In genomic region chr14:121492328-121492727, GRCm38 (mm10) we compare ENCODE assay signal across 11 mouse cellular contexts. TPM values are rescaled to one million over a fixed set of nuclear protein-coding genes. Genes with fewer than 3 reads are reported as not detected.
DNase-seq lines count a peak whose midpoint lies in the region; ATAC-seq lines count a peak whose summit lies in the region.
"Had no signal": no experiment of that assay in that cellular context is flagged by ENCODE, and none has a peak within 500 bp of the region (broad histone marks: within the 10 kb centered on the region; RNA-seq: fewer than 3 reads in every experiment).

No protein-coding gene starts in this region.

- ATAC-seq in heart, embryonic 11.5 days (replicated peaks; ENCODE audit: insufficient number of reproducible peaks, low FRiP score, low TSS enrichment), result no peak
- peak; percentile 38; the same call in 1 of the 2 replicates for ATAC-seq in midbrain, embryonic 11.5 days (ENCODE audit: low FRiP score)
- ATAC-seq in midbrain, embryonic 13.5 days, result no peak
- no peak for ATAC-seq in megakaryocyte-erythroid progenitor cell, adult 5-6 weeks (replicated peaks; ENCODE audit: low FRiP score, low TSS enrichment, poor library complexity, severe bottlenecking)

- no peaks in the 10 kb centered on the region for H3K9me3 ChIP-seq in heart, embryonic 11.5 days (replicated peaks; ENCODE audit: control insufficient read depth, low read length)
- H3K9me3 ChIP-seq in midbrain, embryonic 11.5 days (ENCODE audit: control insufficient read depth, low read length), result no peaks in the 10 kb centered on the region
- H3K9me3 ChIP-seq in midbrain, embryonic 13.5 days, result no peaks in the 10 kb centered on the region
- H3K9me3 ChIP-seq: liver, embryonic 13.5 days had no signal

- peak overlapping the region; percentile 6; the same call in 1 of the 2 replicates for H3K4me2 ChIP-seq in heart, embryonic 11.5 days
- no peak overlapping the region for H3K4me2 ChIP-seq in midbrain, embryonic 11.5 days
- H3K4me2 ChIP-seq in midbrain, embryonic 13.5 days (replicated peaks), result no peak overlapping the region
- H3K4me2 ChIP-seq: liver, embryonic 13.5 days had no signal

- no peaks in the 10 kb centered on the region for H3K36me3 ChIP-seq in heart, embryonic 11.5 days (ENCODE audit: control insufficient read depth, insufficient read depth, low read length)
- H3K36me3 ChIP-seq in midbrain, embryonic 11.5 days (ENCODE audit: control insufficient read depth, insufficient read depth, low read length), result no peaks in the 10 kb centered on the region
- H3K36me3 ChIP-seq in midbrain, embryonic 13.5 days, result no peaks in the 10 kb centered on the region
- H3K36me3 ChIP-seq: liver, embryonic 13.5 days had no signal

- H3K4me1 ChIP-seq in heart, embryonic 11.5 days (ENCODE audit: control insufficient read depth, insufficient read depth, low read length), result peaks cover 16% of the 10 kb centered on the region
- no peaks in the 10 kb centered on the region; the same call in 1 of the 2 replicates for H3K4me1 ChIP-seq in midbrain, embryonic 11.5 days (ENCODE audit: control insufficient read depth, insufficient read depth, low read length)
- peaks cover 12% of the 10 kb centered on the region for H3K4me1 ChIP-seq in midbrain, embryonic 13.5 days (replicated peaks)
- H3K4me1 ChIP-seq: liver, embryonic 13.5 days had no signal

- WGBS in heart, embryonic 11.5 days (ENCODE audit: insufficient replicate concordance), result 55% methylated on average over 8 of the region's 8 CpGs
- 68% methylated on average over 8 of the region's 8 CpGs for WGBS in midbrain, embryonic 11.5 days
- WGBS in midbrain, embryonic 13.5 days, result 65% methylated on average over 8 of the region's 8 CpGs

- DNase-seq in heart, adult 8-10 months (ENCODE audit: low spot score), result no peak
- no peak for DNase-seq in midbrain, embryonic 11.5 days (ENCODE audit: low spot score, missing footprints)
- DNase-seq in kidney, postnatal 10 days, result peak; percentile 41
- DNase-seq in ovary, postnatal 10 days (ENCODE audit: low spot score), result no peak
- no peak for DNase-seq in embryo, embryonic 9.5 days (ENCODE audit: extremely low spot score)
- DNase-seq: heart, postnatal 10 days; liver, embryonic 13.5 days had no signal

- H3K9ac ChIP-seq in heart, embryonic 11.5 days (ENCODE audit: low read depth, low read length), result no peak overlapping the region
- no peak overlapping the region for H3K9ac ChIP-seq in midbrain, embryonic 11.5 days (ENCODE audit: low read length)
- H3K9ac ChIP-seq in midbrain, embryonic 13.5 days (replicated peaks), result no peak overlapping the region
- H3K9ac ChIP-seq: liver, embryonic 13.5 days had no signal

- no peaks in the 10 kb centered on the region; the same call in 1 of the 2 replicates for H3K27me3 ChIP-seq in heart, embryonic 11.5 days (ENCODE audit: control insufficient read depth, insufficient read depth, low read length)
- no peaks in the 10 kb centered on the region for H3K27me3 ChIP-seq in midbrain, embryonic 11.5 days (ENCODE audit: control insufficient read depth, insufficient read depth, low read length)
- H3K27me3 ChIP-seq in midbrain, embryonic 13.5 days, result no peaks in the 10 kb centered on the region

- H3K4me3 ChIP-seq in heart, embryonic 11.5 days (ENCODE audit: low read depth, low read length), result no peak overlapping the region
- no peak overlapping the region for H3K4me3 ChIP-seq in midbrain, embryonic 11.5 days (ENCODE audit: low read depth, low read length)
- H3K4me3 ChIP-seq in midbrain, embryonic 13.5 days (replicated peaks), result no peak overlapping the region
- H3K4me3 ChIP-seq: liver, embryonic 13.5 days had no signal

- H3K27ac ChIP-seq in heart, embryonic 11.5 days (ENCODE audit: low read depth, low read length), result no peak overlapping the region
- no peak overlapping the region for H3K27ac ChIP-seq in midbrain, embryonic 11.5 days (ENCODE audit: low read depth, low read length)
- H3K27ac ChIP-seq in midbrain, embryonic 13.5 days, result no peak overlapping the region
- H3K27ac ChIP-seq: liver, embryonic 13.5 days had no signal

RNA-seq across cellular contexts. Expression of gene Slc15a1, which starts 12.7 kb away (rescaled TPM):
- not detected in 2 replicates for polyA plus RNA-seq in heart, embryonic 11.5 days (2014; fragmentation: Nextera tagmentation; extraction: Ambion mirVana)
- under 1 TPM in 1 of 4 experiments, not detected in 3; 0.09 TPM for total RNA-seq in heart, adult 8-10 months (2022)
- not detected in 2 replicates for polyA plus RNA-seq in midbrain, embryonic 11.5 days (2014; fragmentation: Nextera tagmentation; extraction: Ambion mirVana)
- 0.05 TPM in 1 of 2 replicates, not detected in the other for polyA plus RNA-seq in midbrain, embryonic 13.5 days (2015; fragmentation: Nextera tagmentation; extraction: Ambion mirVana)
- not detected in 2 replicates for total RNA-seq in megakaryocyte-erythroid progenitor cell, adult 5-6 weeks (2014; fragmentation: Nextera tagmentation)
- 0.28 TPM in 1 of 2 replicates, not detected in the other for total RNA-seq in megakaryocyte-erythroid progenitor cell, adult 5-6 weeks (2017)
- total RNA-seq: heart, postnatal 10 days; left cerebral cortex, adult 8-10 months had no signal
- polyA plus RNA-seq: liver, embryonic 13.5 days had no signal
